Mouse (Mus musculus) heart, adult 2 months (tissue): ENCODE results near the gene Fam189a1. TPM values are rescaled to one million over a fixed set of nuclear protein-coding genes. Genes with fewer than 3 reads are reported as not detected.

ENCODE experiments used
- DNase-seq, 2 experiments: peaks; one replicate each; pipeline ENCODE4 v3.0.0; 2021
- H3K27ac ChIP-seq: fragments of 200-600 bp; 2 replicates; pipeline ENCODE4 v1.8.1; 2022
- H3K27me3 ChIP-seq: fragments of 200-500 bp; 2 replicates; pipeline ENCODE4 v1.6.1; 2012; ENCODE audit warnings: mild to moderate bottlenecking, low read length, inconsistent platforms, mixed read lengths; ENCODE audit not compliant: control insufficient read depth, insufficient read depth
- H3K36me3 ChIP-seq: fragments of 200-500 bp; 2 replicates; pipeline ENCODE4 v1.6.1; 2012; ENCODE audit warnings: low read length, inconsistent platforms; ENCODE audit not compliant: control insufficient read depth, insufficient read depth
- H3K4me1 ChIP-seq: fragments of 200-500 bp; 2 replicates; pipeline ENCODE4 v1.6.1; 2011; ENCODE audit warnings: low read length; ENCODE audit not compliant: control insufficient read depth, insufficient read depth
- H3K4me3 ChIP-seq: fragments of 200-600 bp; 2 replicates; pipeline ENCODE4 v1.8.1; 2022
- H3K79me2 ChIP-seq: fragments of 200-500 bp; replicated peaks from 2 replicates; pipeline ENCODE4 v1.6.1; 2012; ENCODE audit warnings: mild to moderate bottlenecking, inconsistent platforms, low read length, moderate library complexity, mixed read lengths; ENCODE audit not compliant: control insufficient read depth, insufficient read depth
- H3K9ac ChIP-seq: fragments of 200-500 bp; 2 replicates; pipeline ENCODE4 v1.6.1; 2012; ENCODE audit warnings: low read depth, mild to moderate bottlenecking, control low read depth, inconsistent platforms, low read length, mixed read lengths
- CTCF ChIP-seq: fragments of 200-600 bp; IDR thresholded peaks from 2 replicates; pipeline ENCODE4 v1.8.1; 2022; ENCODE audit warnings: antibody characterized with exemption, mild to moderate bottlenecking, moderate library complexity
- EP300 ChIP-seq: fragments of 200-500 bp; IDR thresholded peaks from 2 replicates; pipeline ENCODE4 v1.6.1; 2011; ENCODE audit warnings: low read depth, low read length, control low read depth; ENCODE audit not compliant: insufficient read depth
- POLR2A ChIP-seq: fragments of 200-500 bp; IDR thresholded peaks from 2 replicates; pipeline ENCODE4 v1.6.1; 2011; ENCODE audit warnings: mild to moderate bottlenecking, low read depth, low read length, control low read depth; ENCODE audit not compliant: insufficient read depth
- WGBS: fragments of 180-500 bp; shearing (Covaris S2); methylation state at CpG from one replicate; pipeline ENCODE4 v1.1.7; 2018; 5-methylcytosine and 5-hydroxymethylcytosine counted together
- intact Hi-C: fragments of 180-260 bp; cut with DNase I; formaldehyde crosslinking; loops from one replicate; pipeline ENCODE4 v1.15.1; 2025
- polyA plus RNA-seq: library from polyadenylated mRNA; depleted of rRNA; stranded (reverse); fragments of >200 nt; gene quantifications from 2 replicates; pipeline ENCODE4 v1.2.3, GENCODE M21; 2012
- total RNA-seq, 2 experiments: library from RNA; stranded (reverse); gene quantifications; 2 replicates each; pipeline ENCODE4 v1.2.3; 2021

Fam189a1 gene
- total and polyA plus RNA-seq, 3 experiments: 0.64 TPM; not detected in 2

- 70% methylated on average over 5 of the region's 5 CpGs for WGBS
Measured at GRCm38 (mm10) chr7:64880415-64880814, 276.0 kb downstream of the Fam189a1 start.

GRCm38 (mm10) chr7:64874941-64875340 lies 281.4 kb downstream of the Fam189a1 start:
- TF ChIP-seq EP300 (no peak), POLR2A (no peak), CTCF (no peak)
- intact Hi-C loops: no loop called here
- WGBS: 70% methylated on average over 4 of the region's 4 CpGs
- H3K4me1 ChIP-seq: peaks cover 7% of the 10 kb centered on the region; the same call in 1 of the 2 replicates
- DNase-seq: no peak
- H3K79me2 ChIP-seq: no peaks in the 10 kb centered on the region
- peaks cover 6% of the 10 kb centered on the region; the same call in 1 of the 2 replicates for H3K36me3 ChIP-seq
- H3K27me3 ChIP-seq: no peaks in the 10 kb centered on the region
- no peak overlapping the region for H3K9ac ChIP-seq
- no peak overlapping the region for H3K4me3 ChIP-seq
- no peak overlapping the region for H3K27ac ChIP-seq

More at GRCm38 (mm10) chr7:64880415-64880814, 276.0 kb downstream of the Fam189a1 start:
- Histone ChIP-seq H3K9ac (no peak overlapping the region), H3K36me3 (no peaks in the 10 kb centered on the region), H3K79me2 (no peaks in the 10 kb centered on the region), H3K4me3 (no peak overlapping the region), H3K27ac (no peak overlapping the region), H3K4me1 (no peaks in the 10 kb centered on the region), H3K27me3 (no peaks in the 10 kb centered on the region; the same call in 1 of the 2 replicates)
- no peak for DNase-seq
- intact Hi-C loops: no loop called here
- TF ChIP-seq POLR2A: no peak
- no peak for TF ChIP-seq CTCF
- TF ChIP-seq EP300: no peak

GRCm38 (mm10) chr7:64873266-64873665 lies 283.1 kb downstream of the Fam189a1 start:
- H3K4me1 ChIP-seq: peaks cover 7% of the 10 kb centered on the region; the same call in 1 of the 2 replicates
- H3K27ac ChIP-seq: peak overlapping the region; percentile 89
- no peaks in the 10 kb centered on the region for H3K27me3 ChIP-seq
- peak in 1 of 2 experiments; percentile 24 for DNase-seq
- peak overlapping the region; percentile 80 for H3K4me3 ChIP-seq
- peaks cover 6% of the 10 kb centered on the region; the same call in 1 of the 2 replicates for H3K36me3 ChIP-seq
- WGBS: 37% methylated on average over 11 of the region's 11 CpGs
- 0 out of 2 replicates have a peak overlapping the region, but pooled peaks have one; percentile 19 for H3K9ac ChIP-seq
- TF ChIP-seq CTCF (no peak), EP300 (no peak), POLR2A (no peak)
- intact Hi-C loops: no loop called here
- no peaks in the 10 kb centered on the region for H3K79me2 ChIP-seq

- Histone ChIP-seq H3K4me3 (peak within 1 kb of the TSS; percentile 80), H3K27me3 (no peaks in the 10 kb centered on the region), H3K4me1 (peaks cover 7% of the 10 kb centered on the region; the same call in 1 of the 2 replicates), H3K27ac (peak within 1 kb of the TSS; percentile 89), H3K79me2 (no peaks in the 10 kb centered on the region), H3K36me3 (peaks cover 6% of the 10 kb centered on the region; the same call in 1 of the 2 replicates), H3K9ac (peak within 1 kb of the TSS; percentile 82)
- no peak for TF ChIP-seq EP300
- TF ChIP-seq CTCF: peak; percentile 51
- peak; percentile 84 for TF ChIP-seq POLR2A
- under 1% methylated on average over 57 of the region's 57 CpGs for WGBS
- peak; percentile 97 for DNase-seq
- intact Hi-C loops: no loop called here
Measured at GRCm38 (mm10) chr7:64872743-64873241, 283.6 kb downstream of the Fam189a1 start, which contains the start of gene Nsmce3. Gene Nsmce3 (minus strand): TSS chr7:64872997.

GRCm38 (mm10) chr7:64871987-64872742 lies 284.2 kb downstream of the Fam189a1 start:
- 3% methylated on average over 33 of the region's 33 CpGs for WGBS
- peak overlapping the region; percentile 80 for H3K4me3 ChIP-seq
- peak overlapping the region; percentile 82 for H3K9ac ChIP-seq
- H3K27me3 ChIP-seq: no peaks in the 10 kb centered on the region
- peaks cover 7% of the 10 kb centered on the region; the same call in 1 of the 2 replicates for H3K4me1 ChIP-seq
- peak overlapping the region; percentile 89 for H3K27ac ChIP-seq
- DNase-seq: no peak
- TF ChIP-seq EP300 (no peak), POLR2A (no peak), CTCF (no peak)
- no peaks in the 10 kb centered on the region for H3K79me2 ChIP-seq
- intact Hi-C loops: no loop called here
- peaks cover 6% of the 10 kb centered on the region; the same call in 1 of the 2 replicates for H3K36me3 ChIP-seq
